Mouse (Mus musculus): ENCODE data around the gene Chst8.

DNA sequence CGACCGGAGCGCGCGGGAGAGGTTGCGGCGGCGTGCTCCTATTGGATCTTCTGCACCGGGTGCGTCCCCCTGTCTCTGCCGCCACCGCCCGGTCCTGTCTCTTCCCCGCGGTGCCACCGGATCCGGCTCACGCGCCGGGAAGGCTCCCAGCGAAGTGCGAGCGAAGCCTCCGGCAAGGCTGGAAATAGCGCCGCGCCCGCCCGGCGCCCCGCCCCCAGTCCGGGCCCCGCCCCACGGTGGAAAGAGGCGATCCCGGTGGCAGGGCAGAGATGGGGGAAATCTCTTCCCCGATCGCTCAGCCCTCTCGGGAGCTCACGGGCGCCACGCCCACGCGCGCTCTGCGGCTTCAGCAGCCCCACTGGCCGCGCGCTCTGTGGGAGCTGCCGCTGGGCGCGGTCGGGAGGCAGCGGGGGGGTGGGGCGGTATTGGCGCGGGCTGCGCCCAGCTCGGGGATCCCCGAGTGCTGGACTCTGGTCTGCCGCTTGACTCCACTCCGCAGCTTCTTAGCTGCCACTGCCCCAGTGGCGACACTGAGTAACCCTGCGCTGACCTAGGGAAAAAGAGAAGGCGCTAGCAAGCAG lies at the start of gene Chst8:
- TF ChIP-seq POLR2A (IDR thresholded peaks at IDR 0.05; ENCODE audit: low read depth, low read length): peak; percentile 60
- no peak for TF ChIP-seq CTCF (IDR thresholded peaks at IDR 0.05; ENCODE audit: borderline replicate concordance, insufficient read depth, low read length)

Data from embryonic fibroblast, embryonic 13.5 days (primary cell).